ENCODE assay signal across 12 mouse cellular contexts in genomic region chr11:97182446-97182845, GRCm38 (mm10).
"Had no signal": no experiment of that assay in that cellular context is flagged by ENCODE, and none has a peak within 500 bp of the region (broad histone marks: within the 10 kb centered on the region; RNA-seq: fewer than 3 reads in every experiment).

No protein-coding gene starts in this region.

- H3K4me2 ChIP-seq: hindbrain, embryonic 14.5 days; midbrain, embryonic 13.5 days; stomach, embryonic 15.5 days had no signal

- H3K4me3 ChIP-seq: left cerebral cortex, adult 2 months; limb, embryonic 10.5 days; midbrain, embryonic 13.5 days; stomach, embryonic 15.5 days had no signal

- H3K9ac ChIP-seq: hindbrain, embryonic 14.5 days; midbrain, embryonic 13.5 days; stomach, embryonic 15.5 days had no signal

- DNase-seq: lung, adult 2 months; lung, postnatal 36 days; right cerebral cortex, postnatal 14 days; thymus, adult 2 months; thymus, postnatal 25 days had no signal

- H3K9me3 ChIP-seq: limb, embryonic 10.5 days; midbrain, embryonic 13.5 days; stomach, embryonic 15.5 days had no signal

- ATAC-seq: intestine, embryonic 16.5 days; lung, postnatal 0 days; midbrain, embryonic 13.5 days had no signal

- H3K27me3 ChIP-seq: midbrain, embryonic 13.5 days; stomach, embryonic 15.5 days had no signal

- H3K27ac ChIP-seq: hindbrain, embryonic 14.5 days; left cerebral cortex, adult 2 months; limb, embryonic 10.5 days; midbrain, embryonic 13.5 days; stomach, embryonic 15.5 days had no signal
